Mouse (Mus musculus): ENCODE measurements around the gene Tex2.

- TF ChIP-seq CTCF (conservative IDR thresholded peaks at IDR 0.05; ENCODE audit: insufficient read depth, insufficient read length, low read depth, low read length) (no peak), POLR2A (IDR thresholded peaks at IDR 0.05; ENCODE audit: low read depth, low read length) (no peak)
Measured at GRCm38 (mm10) chr11:106479619-106480529, 133.3 kb downstream of the Tex2 start.
